Mouse (Mus musculus) thymus, postnatal 4 days (tissue): ENCODE measurements around the gene Gbp3.
"Not testable (repeated sequence)": the region's sequence is repeated elsewhere in the genome, so short reads cannot be mapped to it uniquely, and the experiment has no call there.

ENCODE experiments used
- DNase-seq: peaks from one replicate; pipeline ENCODE4 v3.0.0; 2021

The Gbp3 gene

DNA sequence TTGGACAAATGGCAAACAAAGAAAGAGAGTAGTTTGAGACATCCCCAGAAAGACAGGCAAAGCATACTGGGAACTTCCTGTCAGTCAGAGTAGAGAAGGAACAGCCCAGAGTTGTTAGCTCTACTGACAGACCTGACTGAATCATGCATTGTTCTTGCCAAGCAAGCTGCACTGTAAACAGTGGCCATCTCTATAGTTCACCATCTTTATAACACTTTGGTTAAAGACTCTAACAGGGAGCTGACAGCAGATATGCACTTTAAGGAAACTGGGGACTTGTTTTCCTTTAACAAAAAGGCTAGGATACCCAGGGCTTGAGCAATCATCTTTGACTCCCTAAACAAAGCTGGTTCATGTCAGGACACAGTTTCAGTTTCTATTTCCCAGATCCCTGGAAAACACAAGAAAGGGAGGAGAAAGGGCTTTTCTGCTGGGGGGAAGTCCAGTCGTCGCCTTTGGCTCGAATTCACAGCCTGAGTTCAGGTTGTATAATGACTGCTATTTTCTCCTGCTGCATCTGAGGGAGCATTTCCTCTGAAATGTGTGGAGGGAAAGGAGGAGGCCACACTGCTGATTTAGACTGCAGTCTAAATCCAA, at the start of gene Gbp3:
TSS of gene Gbp3 (plus strand) at position 395 of the 597 bp plus-strand sequence.
- DNase-seq: no peak

DNA sequence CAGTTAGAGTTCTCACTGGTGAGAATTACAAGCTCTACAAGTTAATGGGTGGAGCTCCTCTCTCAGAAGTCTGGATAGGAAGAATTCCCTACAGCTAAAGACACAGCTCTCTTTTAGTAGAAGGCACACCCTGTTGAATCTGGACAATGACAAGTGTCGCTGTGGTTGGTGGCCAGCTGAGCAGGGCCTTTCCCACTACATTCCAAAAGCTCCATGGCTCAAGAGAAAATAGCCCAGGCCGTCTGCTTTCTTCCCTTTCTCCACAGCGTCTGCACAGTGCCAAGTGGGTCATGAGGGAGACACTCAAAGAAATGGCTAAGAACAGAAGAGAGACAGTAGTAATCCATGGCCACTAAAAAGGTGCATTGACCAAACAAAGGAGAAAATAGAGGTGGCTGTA, 31.7 kb upstream of the Gbp3 start:
- DNase-seq: no peak

GRCm38 (mm10) chr3:142529597-142529996, 30.2 kb upstream of the Gbp3 start:
- no peak for DNase-seq

DNA sequence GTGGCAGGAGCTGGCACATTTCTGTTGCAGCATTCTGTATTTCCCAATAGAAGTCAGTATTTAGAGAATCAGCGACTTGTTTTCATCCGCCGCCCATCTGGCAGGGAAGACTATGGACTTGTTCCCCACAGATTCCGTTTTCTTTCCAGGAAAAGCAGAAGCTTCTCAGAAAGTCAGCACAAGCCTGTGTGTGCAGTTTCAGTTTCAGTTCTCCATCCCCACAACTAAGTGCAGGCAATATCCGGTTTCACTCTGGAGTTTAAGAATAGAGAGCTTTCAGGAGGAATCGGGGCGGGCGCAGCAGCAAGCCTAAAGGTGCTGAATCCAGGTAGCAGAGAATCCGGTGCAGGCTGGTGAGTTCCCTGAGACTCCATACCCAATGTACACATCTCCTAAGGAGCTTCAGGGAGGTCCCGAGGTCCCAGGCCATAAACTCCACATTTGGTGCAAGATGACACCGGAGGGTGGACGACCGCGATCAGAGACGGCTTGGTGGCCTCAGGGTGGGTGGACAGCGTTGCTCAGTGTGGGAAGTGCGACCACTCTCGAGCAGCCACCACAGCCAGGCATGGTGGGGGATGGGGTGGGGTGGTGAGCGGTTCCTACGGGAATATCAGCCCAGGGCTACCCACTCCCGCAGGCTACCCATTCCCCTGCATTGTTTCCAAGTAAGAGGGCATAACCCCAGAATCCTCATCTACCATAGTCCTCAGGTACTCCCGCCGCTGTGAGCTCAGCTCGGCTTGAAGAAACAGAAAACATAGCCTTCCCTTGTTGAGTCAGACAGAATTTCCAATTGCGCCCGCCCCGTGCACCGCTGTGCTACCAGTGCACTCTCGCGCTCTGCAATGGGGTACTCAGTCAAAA, 29.5 kb upstream of the Gbp3 start, which contains the start of gene Gbp7:
TSS of gene Gbp7 (plus strand) at position 256 of the 867 bp plus-strand sequence.
- DNase-seq: peak; percentile 62

DNA sequence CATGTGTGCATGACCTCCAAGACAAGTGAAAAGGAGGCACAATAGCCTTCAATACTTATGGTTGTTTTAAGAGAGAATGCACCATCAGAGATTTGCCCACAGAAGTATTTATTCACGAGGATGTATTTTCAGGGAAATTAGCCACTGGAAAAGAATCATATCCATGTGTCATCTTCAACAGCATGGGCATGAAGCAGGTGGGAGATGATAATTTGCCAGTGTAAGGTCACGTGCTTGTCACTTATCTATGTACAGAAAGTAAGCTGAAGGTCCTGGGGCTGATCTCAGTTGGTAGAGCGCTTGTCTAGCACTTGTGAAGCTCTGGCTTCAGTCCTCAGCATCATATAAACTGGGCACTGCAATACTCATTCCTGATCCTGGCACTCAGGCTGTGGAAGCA, 28.2 kb upstream of the Gbp3 start:
- DNase-seq: no peak

- DNase-seq: no peak
Measured at GRCm38 (mm10) chr3:142533185-142533584, 26.6 kb upstream of the Gbp3 start.

GRCm38 (mm10) chr3:142535667-142536066, 24.2 kb upstream of the Gbp3 start:
- no peak for DNase-seq

- no peak for DNase-seq
Measured at GRCm38 (mm10) chr3:142541391-142541790, 18.4 kb upstream of the Gbp3 start.

- not testable (repeated sequence) for DNase-seq
Measured at GRCm38 (mm10) chr3:142542776-142543175, 17.1 kb upstream of the Gbp3 start.

GRCm38 (mm10) chr3:142546690-142547089, 13.1 kb upstream of the Gbp3 start:
- DNase-seq: no peak

- no peak for DNase-seq
Measured at GRCm38 (mm10) chr3:142550052-142550676, 9.7 kb upstream of the Gbp3 start.

- DNase-seq: no peak
Measured at GRCm38 (mm10) chr3:142554601-142555000, 5.2 kb upstream of the Gbp3 start.

GRCm38 (mm10) chr3:142555623-142556022, 4.2 kb upstream of the Gbp3 start:
- DNase-seq: no peak

GRCm38 (mm10) chr3:142560296-142560948, 596 bp downstream of the Gbp3 start:
- peak; percentile 93 for DNase-seq

- no peak for DNase-seq
Measured at GRCm38 (mm10) chr3:142561045-142561646, 1.3 kb downstream of the Gbp3 start.

DNA sequence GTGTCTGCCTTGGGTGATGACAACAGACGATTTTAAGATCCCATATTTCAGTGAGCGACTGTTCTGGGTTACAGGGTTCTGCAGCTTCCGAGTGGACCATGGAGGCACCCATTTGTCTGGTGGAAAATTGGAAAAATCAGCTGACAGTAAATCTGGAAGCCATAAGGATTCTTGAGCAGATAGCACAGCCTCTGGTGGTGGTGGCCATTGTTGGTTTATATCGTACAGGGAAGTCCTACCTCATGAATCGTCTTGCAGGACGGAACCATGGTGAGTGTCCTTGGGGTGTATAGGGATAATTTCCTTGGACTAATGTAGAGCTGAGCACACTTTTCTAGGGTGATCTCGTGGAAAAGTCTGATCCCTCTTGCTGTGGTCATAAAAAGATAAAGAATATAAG, 1.8 kb downstream of the Gbp3 start:
- DNase-seq: no peak

DNA sequence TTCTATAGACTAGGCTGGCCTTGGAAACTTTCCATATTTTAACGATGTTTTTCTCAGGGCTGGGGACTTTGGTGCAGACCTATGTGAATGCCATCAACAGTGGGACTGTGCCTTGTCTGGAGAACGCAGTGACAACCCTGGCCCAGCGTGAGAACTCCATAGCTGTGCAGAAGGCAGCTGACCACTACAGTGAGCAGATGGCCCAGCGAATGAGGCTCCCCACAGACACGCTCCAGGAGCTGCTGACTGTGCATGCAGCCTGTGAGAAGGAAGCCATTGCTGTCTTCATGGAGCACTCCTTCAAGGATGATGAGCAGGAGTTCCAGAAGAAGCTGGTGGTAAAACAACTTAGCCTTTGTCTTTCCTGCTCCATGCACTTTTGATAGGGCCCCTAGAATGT, 7.7 kb downstream of the Gbp3 start:
- not testable (repeated sequence) for DNase-seq

DNA sequence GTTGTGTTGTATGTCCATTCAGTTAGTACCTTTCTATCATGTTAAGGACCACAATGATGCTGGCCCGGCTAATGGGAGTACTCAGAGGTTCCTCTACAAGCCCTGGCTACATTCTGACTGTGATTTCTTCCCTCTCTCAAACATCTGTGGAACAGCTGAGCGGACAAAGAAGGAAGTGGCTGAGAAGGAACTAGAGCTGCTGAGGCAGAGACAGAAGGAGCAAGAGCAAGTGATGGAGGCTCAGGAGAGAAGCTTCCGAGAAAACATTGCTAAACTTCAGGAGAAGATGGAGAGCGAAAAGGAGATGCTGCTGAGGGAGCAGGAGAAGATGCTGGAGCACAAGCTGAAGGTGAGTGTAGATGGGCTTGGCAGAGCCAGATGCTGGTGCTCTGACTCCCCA, 10.9 kb downstream of the Gbp3 start:
- no peak for DNase-seq

GRCm38 (mm10) chr3:142577108-142577507, 17.3 kb downstream of the Gbp3 start:
- no peak for DNase-seq

GRCm38 (mm10) chr3:142578342-142578741, 18.5 kb downstream of the Gbp3 start:
- DNase-seq: no peak

DNA sequence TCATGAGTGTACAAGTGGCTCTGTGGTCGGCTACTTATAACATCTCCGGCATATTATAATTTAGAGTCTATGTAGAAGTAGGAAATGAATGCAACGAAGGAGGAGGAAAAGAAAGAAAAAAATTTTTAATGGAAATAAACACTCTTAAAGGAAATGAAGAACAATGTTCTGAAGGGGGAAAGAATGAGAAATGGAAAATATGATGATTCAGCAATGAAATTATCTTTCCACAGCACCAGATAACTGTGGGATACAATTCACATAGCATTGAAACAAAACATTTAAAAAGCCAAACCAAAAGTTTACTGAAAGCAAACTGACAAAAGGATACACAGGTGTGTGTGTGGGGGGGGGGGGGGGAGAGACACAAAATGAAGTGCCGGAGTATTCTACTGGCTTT, 23.2 kb downstream of the Gbp3 start:
- DNase-seq: no peak

DNA sequence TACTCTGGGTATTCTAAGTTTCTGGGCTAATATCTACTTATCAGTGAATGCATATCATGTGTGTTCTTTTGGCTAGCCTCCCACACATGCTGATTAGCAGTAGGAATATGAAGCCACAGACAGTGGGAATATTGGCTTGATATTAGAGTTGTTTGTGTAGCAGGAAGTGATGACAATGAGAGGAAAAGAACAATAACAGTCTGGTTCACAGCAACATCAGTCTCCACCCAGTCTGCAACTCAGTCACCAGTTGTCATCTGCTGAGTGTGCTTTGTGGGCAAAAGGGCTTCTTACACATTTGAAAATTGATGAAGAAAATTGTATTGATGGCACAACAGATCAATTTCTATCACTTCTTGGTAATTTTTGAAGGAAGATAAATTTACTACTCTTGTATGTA, 27.6 kb downstream of the Gbp3 start:
- no peak for DNase-seq

DNA sequence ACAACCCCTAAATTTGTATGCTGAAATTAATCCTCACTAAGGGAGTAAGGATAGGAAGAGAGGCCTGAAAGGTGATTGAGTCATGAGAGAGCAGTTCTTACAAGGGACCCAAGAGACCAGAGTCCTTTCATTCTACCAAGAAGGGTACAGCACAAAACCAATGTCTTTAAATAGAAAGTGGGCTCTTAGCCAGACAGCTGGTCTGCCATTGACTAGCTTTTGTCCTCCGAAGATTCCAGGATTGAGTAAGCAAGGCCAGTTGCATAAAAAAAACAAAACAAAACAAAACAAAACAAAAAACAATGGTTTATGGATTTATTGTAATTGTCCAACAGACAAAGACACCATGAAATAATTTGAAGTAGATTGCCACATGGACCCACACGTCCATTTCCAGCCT, 29.1 kb downstream of the Gbp3 start:
- no peak for DNase-seq
